Mouse (Mus musculus): ENCODE measurements around the gene Gm4846.
"Not testable (repeated sequence)": the region's sequence is repeated elsewhere in the genome, so short reads cannot be mapped to it uniquely, and the experiment has no call there.

Gm4846 gene

DNA sequence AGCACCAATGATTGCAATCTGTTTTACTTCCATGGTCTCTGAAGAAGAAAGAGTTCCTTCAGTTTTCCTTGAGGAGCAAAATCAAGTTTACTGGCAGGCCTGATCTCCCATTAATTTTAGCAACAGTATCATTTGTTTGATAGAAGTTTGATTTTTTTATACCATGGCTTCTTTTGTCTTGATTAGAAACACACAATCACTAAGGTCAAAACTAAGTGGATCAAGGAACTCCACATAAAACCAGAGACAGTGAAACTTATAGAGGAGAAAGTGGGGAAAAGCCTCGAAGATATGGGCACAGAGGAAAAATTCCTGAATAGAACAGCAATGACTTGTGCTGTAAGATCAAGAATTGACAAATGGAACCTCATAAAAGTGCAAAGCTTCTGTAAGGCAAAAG, at the start of gene Gm4846:
Gene Gm4846 (minus strand): TSS at position 101 of the 400 bp plus-strand sequence.
- not testable (repeated sequence) for DNase-seq (ENCODE audit: extremely low read depth, low read depth, low spot score)

DNA sequence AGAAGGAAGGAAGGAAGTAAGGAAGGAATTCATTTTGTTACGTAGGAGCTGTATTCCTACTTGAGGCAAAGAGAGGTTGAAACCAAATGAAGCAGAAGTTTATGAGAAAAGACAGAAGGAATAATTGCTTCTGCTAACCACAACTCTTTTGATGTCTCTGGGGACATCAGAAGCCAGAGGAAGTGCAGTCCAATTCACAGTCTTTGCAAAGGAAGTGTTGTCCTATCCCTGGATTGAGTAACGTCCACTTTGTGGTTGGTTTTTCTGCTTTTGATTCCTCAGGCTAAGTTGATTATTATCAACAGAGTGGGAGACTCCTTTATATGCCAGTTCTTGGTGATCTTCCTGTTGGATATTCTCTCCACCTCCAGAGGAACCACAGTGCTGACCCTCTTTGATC, 34.1 kb upstream of the Gm4846 start:
- not testable (repeated sequence) for DNase-seq (ENCODE audit: extremely low read depth, low read depth, low spot score)

DNA sequence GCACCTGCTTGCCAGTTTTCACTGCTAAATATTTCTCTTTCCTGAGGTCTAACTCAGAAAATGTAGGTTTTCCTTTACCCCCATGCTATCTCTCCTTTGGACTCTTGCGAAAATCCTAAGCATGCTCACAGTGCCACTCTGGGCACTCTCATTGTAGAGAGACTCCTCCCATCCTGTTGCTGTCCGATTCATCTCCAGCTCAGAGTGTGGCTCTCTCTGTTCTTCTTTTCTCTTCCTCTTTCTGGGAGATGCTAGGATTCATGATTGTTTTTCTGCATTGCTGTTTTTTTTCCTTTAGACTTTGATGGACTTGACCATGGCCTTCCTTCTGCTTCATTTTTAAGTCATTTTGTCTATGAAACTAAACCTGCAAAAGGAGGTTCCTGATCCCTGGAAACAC, 27.3 kb upstream of the Gm4846 start:
- not testable (repeated sequence) for DNase-seq (ENCODE audit: extremely low read depth, low read depth, low spot score)

DNA sequence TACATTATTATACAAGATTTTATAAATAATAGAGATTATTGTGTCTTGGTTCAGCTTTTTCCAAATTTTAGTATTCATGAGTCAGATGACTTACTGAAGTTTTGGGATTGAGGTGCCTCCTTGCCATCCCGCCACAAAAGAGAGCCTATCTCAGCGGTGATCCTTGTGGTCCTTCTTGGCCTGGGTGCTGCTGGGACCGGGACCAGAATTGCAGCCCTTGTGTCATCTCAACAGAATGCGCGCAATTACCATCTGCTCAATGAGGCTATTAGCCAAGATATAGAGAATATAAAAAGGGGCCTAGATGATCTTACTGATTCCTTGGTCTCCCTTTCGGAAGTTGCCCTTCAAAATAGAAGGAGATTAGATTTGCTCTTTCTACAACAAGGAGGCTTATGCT, 22.2 kb upstream of the Gm4846 start:
- not testable (repeated sequence) for DNase-seq (ENCODE audit: extremely low read depth, low read depth, low spot score)

DNA sequence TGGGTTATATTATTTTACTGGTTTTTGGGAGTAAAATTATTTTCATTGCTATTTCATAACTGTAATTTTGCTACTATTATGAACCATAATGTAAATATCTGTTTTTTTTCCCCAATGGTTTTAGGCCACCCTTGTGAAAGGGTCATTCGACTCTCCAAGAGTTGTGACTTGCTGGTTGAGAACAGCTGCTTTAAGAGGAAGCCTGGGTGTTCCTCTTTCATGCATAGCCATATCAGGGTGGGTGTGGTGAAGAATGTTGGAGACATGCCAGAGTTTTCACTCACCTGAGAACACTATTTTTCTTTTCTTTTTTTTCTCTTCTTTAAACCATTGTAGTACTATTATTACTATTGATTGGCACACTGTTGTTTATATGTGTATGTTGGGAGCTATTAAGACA, 19.2 kb upstream of the Gm4846 start:
- no peak for DNase-seq (ENCODE audit: extremely low read depth, low read depth, low spot score)

DNA sequence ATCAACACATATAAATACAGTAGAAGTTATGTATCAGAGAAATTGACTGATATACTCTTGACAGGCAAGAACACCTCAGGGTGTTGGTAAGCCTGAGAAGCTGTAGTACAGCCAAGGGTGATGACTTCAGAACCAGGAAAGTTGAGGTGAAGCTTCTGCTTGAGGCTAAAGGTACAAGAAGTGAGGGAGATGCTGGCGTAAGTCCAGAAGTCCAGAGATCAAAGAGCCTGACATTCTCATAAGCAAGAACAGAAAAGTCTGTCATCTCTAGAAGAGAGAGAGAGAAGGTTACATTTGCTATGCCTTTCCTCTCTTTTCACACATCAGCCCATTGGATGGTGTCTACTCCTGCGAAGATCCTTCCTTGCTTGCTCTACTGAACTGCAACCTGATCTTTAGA, 6.8 kb upstream of the Gm4846 start:
- not testable (repeated sequence) for DNase-seq (ENCODE audit: extremely low read depth, low read depth, low spot score)

DNA sequence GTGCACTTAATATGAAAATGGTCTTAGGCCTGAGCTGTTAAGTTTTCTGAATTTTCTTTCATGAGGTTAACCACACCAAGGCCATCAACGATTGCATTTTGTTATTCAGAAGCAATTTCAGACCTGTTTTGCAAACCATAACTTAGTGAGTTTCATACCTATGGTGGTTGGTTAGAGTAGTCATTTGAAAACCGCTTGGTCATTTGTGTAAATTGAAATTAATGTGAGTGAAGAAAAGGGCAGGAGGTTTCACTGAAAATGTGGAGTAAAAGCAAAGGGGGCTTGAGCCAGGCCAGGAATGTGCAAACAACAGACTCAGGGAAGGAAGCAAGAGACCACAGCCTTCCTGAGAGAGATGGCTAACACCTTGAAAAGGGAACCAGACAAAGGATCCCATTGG, 17.9 kb downstream of the Gm4846 start:
- no peak for DNase-seq (ENCODE audit: extremely low read depth, low read depth, low spot score)

DNA sequence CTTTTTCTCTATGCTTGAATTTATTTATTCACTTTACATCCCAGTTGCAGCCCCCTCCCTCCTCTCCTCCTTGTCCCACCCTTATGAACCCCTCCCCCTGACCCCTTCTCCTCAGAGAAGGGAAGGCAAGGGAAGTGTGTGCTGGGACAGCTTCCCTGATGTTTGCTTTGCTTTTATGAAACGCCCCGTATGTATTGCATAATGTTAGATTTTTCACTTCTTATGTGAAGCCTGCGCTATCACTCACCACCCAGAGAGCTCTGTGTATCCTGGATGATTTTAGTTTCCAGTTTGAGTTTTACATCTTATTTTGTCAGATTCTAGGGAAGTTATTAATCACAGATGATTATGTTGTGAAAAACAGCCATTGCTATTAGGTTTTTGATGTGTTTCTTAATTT, 30.2 kb downstream of the Gm4846 start:
- no peak for DNase-seq (ENCODE audit: extremely low read depth, low read depth, low spot score)

DNA sequence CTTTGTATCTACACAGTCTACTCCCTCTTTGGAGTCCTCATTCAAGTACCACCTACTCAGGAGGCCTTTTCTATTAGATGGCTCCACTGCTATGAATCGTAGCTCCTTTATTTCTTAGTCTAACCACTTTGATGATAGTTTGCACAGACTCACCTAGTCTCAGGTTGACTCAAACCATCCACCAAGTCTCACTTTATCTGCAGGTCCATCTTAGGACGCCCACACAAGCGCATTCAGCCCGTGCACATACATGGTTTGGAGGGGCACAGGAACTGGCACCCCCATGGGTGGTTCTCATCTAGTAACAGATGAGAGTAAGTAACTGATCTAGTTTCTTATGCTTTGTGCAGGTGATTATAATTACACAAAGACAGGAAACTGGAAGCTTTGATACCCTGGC, 34.8 kb downstream of the Gm4846 start:
- DNase-seq (ENCODE audit: extremely low read depth, low read depth, low spot score): no peak

DNA sequence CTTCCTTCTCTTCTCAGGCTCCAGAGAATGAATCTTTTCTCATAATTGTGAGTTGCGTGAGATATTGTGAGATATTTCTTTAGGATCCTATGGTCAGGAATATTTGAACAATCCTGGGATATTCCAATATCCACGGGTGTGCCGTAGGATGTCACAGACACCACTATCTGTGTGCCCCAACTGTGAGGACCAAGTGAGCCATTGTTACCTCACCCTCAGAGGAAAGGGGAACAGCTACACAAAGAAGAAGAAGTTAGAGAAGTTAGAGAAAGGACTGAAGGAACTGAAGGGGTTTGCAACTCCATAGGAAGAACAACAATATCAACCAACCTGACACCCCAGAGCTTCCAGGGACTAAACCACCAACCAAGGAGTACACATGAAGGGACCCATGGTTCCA, 55.4 kb downstream of the Gm4846 start:
- DNase-seq (ENCODE audit: extremely low read depth, low read depth, low spot score): no peak

DNA sequence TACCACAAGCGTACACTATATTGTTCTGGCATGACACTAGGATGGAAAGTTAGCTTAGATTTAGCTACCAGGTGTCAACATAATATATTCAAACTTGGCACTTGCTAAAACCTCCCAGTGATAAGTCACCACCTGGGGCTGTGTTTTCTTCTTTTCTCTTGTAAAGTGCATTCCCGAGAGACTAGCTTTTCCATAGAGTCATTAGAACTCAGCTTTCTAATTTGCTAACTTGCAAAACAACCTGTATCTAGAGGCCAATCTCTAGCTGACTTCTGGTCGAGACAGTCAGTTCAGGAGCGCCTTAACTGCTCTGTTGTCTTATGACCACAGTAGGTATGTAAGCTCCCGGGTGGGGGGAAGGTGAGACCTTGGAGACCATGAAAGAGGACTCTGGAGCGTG, 58.0 kb downstream of the Gm4846 start:
- no peak for DNase-seq (ENCODE audit: extremely low read depth, low read depth, low spot score)
